Mouse (Mus musculus): ENCODE data around the gene Nmrk2. TPM values are rescaled to one million over a fixed set of nuclear protein-coding genes. Genes with fewer than 3 reads are reported as not detected.

The Nmrk2 gene
- total RNA-seq, 2 experiments from 2014 or later: 0.20 to 0.25 TPM

DNA sequence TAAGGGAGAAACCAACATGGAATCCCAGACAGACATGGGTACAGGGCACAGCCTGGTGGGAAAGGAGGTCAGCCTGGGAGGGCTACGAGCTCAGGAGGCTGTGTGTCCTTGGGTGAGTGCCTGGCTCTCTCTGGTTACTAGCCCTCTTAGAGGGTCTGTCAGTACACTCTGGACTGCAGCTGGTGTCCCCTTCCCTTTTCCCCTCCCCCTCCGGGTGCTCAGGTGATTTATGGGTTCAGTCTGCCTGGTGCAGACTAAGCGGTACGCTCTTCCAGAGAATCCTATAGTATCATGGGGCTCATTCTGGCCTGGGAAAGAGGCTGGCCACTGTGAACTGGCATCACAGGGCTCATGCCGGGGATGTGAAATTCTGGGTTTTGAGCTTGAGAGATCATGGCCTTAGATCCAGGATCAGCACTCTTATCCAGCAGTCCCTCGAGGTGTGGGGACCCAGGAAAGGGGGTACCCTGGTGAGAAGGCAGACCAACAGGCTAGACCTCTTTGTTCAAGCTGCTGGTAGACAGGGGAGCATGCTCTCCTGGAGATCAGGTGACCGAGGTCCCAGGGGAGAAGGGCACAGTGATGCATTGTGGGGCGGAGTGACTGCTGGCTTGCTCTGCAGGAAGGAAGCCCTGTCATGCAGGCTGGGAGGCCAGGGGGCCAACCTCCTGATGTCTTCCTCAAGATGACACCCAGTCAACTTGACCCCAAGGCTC, 40.1 kb downstream of the Nmrk2 start:
- no peak for DNase-seq

DNA sequence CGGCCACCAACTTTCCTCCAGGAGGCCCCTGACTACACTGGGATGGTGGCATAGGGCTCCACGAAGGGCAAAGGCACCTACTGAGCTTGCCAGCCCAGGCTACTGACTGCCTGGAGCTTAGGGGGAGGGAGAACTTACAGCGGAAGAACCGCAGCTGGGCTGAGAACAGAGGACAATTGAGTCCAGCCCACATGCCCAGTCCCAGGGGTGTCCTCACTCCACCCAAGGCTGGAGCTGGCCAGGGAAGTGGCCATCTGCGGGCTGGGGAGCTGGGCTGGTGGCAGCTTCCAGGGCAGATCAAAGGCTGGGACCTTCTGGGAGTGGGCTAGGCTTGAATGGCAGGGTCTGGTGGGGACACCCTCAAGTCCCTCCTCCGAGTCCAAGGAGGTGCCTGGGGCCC, 47.1 kb downstream of the Nmrk2 start:
- DNase-seq: no peak

DNA sequence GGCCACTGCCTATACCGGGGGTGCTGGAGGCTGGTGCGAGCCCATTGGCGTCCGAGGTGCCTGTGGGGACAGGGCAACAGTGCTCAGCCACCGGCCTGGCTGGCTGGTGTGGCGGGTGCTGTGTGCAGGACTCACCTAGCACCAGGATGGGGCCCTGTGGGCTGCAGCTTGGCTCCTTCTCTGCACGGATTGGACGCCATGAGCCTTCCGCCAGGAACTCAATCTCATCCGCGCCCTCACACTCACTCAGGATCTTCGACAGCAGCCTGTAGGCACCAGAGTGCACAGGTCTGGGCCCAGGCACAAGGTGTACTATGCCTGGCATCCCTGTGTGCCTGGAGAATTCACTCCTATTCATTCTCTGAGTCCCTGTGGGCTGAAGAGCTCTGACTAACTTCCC, 47.5 kb downstream of the Nmrk2 start:
- DNase-seq: no peak

DNA sequence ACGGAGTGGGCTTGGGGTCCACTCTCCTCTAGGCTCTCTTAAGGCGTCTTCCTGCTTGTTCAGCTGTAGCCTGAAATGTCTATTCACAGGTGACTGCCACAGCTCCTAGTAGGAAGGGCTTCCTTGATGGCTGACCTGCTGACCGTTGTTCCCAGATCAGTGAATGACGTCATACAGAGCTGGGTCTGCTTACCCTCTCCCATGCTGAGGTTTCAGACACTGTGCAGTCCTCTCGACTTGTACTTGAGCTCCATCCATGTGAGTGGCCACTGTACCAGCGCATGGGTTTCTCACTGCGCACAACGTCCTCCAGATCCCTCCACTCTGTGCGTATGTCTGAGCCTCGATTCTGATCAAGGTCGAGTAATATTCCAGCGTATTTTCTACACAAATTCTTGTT, 49.2 kb downstream of the Nmrk2 start:
- DNase-seq: no peak

DNA sequence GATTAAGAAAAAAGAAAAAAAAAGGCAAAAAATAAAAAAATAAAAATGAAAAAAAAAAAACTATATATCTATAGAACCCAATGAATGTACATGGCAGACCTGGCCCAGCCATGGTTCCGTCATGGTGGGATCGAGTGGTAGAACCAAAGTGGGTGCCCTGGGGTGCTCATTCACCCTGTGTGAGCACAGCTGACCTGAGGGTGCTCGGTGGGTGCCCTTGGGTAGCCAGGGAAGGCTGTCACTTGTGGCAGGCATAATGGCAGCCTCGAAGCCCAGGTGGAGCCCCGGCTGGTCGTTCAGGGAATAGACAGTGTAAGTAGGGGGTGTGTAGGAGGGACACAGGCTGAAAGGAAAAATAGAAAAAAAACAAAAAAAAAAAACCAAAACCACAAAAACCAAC, 50.6 kb downstream of the Nmrk2 start:
- no peak for DNase-seq

Other genes starting within 250 kb of the Nmrk2 start
- gene Gng7, start 187.1 kb downstream of the Nmrk2 start, total RNA-seq (2021): 100 to 1,000 TPM; 161 to 175 TPM
- gene Diras1, start 176.4 kb downstream of the Nmrk2 start, total RNA-seq (2021): 10 to 100 TPM; 96.5 to 98.1 TPM
- 10 to 100 TPM; 69.6 to 71.4 TPM for gene Slc39a3, start 164.6 kb downstream of the Nmrk2 start, total RNA-seq (2021)
- gene Sgta, start 141.9 kb downstream of the Nmrk2 start, total RNA-seq (2021): 100 to 1,000 TPM; 174 to 175 TPM
- gene Thop1, start 132.0 kb downstream of the Nmrk2 start, total RNA-seq (2021): 10 to 100 TPM; 48.9 to 55.3 TPM
- gene Creb3l3, start 103.2 kb downstream of the Nmrk2 start, total RNA-seq (2021): under 1 TPM; 0.52 to 0.71 TPM
- gene Map2k2, start 96.1 kb downstream of the Nmrk2 start, total RNA-seq (2021): 100 to 1,000 TPM; 132 to 141 TPM
- gene Zbtb7a, start 66.8 kb downstream of the Nmrk2 start, total RNA-seq (2021): 100 to 1,000 TPM; 109 to 116 TPM
- 10 to 100 TPM; 26.2 to 29.8 TPM for gene Pias4, start 34.1 kb downstream of the Nmrk2 start, total RNA-seq (2021)
- gene Eef2, start 25.4 kb downstream of the Nmrk2 start, total RNA-seq (2021): 100 to 1,000 TPM; 868 to 892 TPM
- gene Dapk3, start 19.0 kb downstream of the Nmrk2 start, total RNA-seq (2021): 10 to 100 TPM; 65.6 to 77.8 TPM
- gene 4930442H23Rik, start 18.2 kb downstream of the Nmrk2 start, total RNA-seq (2021): not detected
- 100 to 1,000 TPM; 150 TPM for gene Atcay, start 28.8 kb upstream of the Nmrk2 start, total RNA-seq (2021)
- 10 to 100 TPM; 65.7 to 70.0 TPM for gene Zfr2, start 31.1 kb upstream of the Nmrk2 start, total RNA-seq (2021)
- gene Matk, start 50.9 kb upstream of the Nmrk2 start, total RNA-seq (2021): 100 to 1,000 TPM; 227 to 236 TPM
- 10 to 100 TPM; 32.3 to 36.0 TPM for gene Mrpl54, start 64.9 kb upstream of the Nmrk2 start, total RNA-seq (2021)
- gene Apba3, start 64.9 kb upstream of the Nmrk2 start, total RNA-seq (2021): 10 to 100 TPM; 39.3 to 56.0 TPM
- 1 to 10 TPM in 1 of 2 experiments, under 1 TPM in 1; 0.65 to 1.7 TPM for gene Tjp3, start 89.5 kb upstream of the Nmrk2 start, total RNA-seq (2021)
- 100 to 1,000 TPM; 301 to 304 TPM for gene Pip5k1c, start 90.9 kb upstream of the Nmrk2 start, total RNA-seq (2021)
- 10 to 100 TPM; 28.9 to 30.1 TPM for gene Cactin, start 119.1 kb upstream of the Nmrk2 start, total RNA-seq (2021)
- 1 to 10 TPM in 1 of 2 experiments, under 1 TPM in 1; 0.91 to 1.1 TPM for gene Tbxa2r, start 126.7 kb upstream of the Nmrk2 start, total RNA-seq (2021)
- 1 to 10 TPM; 1.7 to 1.9 TPM for gene Gipc3, start 141.2 kb upstream of the Nmrk2 start, total RNA-seq (2021)
- gene Hmg20b, start 148.4 kb upstream of the Nmrk2 start, total RNA-seq (2021): 10 to 100 TPM; 27.6 to 35.0 TPM
- 10 to 100 TPM; 43.5 to 48.4 TPM for gene Mfsd12, start 155.4 kb upstream of the Nmrk2 start, total RNA-seq (2021)
- gene 4930404N11Rik, start 163.8 kb upstream of the Nmrk2 start, total RNA-seq (2021): 1 to 10 TPM; 1.6 to 1.9 TPM
- gene Fzr1, start 176.5 kb upstream of the Nmrk2 start, total RNA-seq (2021): 10 to 100 TPM; 61.5 to 68.9 TPM
- 10 to 100 TPM; 72.5 to 76.9 TPM for gene Dohh, start 182.4 kb upstream of the Nmrk2 start, total RNA-seq (2021)
- gene Gm48551, start 182.4 kb upstream of the Nmrk2 start, total RNA-seq (2021): 1 to 10 TPM; 4.0 to 6.6 TPM
- 1 to 10 TPM; 4.5 to 7.1 TPM for gene Gm48552, start 187.0 kb upstream of the Nmrk2 start, total RNA-seq (2021)
- gene Smim24, start 191.0 kb upstream of the Nmrk2 start, total RNA-seq (2021): 1 to 10 TPM; 1.6 to 1.7 TPM